9 mouse cellular contexts compared by ENCODE assay signal in the genomic region with DNA sequence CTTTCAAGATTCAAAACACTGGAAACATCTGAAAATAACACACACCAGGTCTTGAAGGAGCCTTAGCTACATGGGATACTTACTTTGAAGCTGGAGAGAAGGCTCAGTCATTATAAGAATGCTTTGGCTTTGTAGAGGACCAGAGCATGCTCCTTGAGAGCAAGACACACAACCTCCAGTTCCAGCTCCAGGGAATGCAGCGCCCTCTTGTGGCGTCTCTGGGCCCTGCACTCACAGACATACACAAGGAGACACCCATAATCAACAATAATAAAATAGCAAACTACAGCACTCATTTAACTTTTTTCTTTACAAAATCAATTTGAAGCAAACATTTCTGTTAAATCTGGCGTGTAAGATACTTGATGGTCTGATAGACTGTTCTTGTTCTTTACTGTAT.
A peak's percentile ranks its signal among the peaks of the same experiment; 100 is the strongest.
DNase-seq lines count a peak whose midpoint lies in the region; ATAC-seq and TF ChIP-seq lines count a peak whose summit lies in the region.
"Had no signal": no experiment of that assay in that cellular context is flagged by ENCODE, and none has a peak within 500 bp of the region (broad histone marks: within the 10 kb centered on the region; RNA-seq: fewer than 3 reads in every experiment).

No protein-coding gene starts in this region.

- H3K4me1 ChIP-seq in kidney, embryonic 14.5 days (ENCODE audit: control insufficient read depth, insufficient read depth, low read length): no peaks in the 10 kb centered on the region
- no peaks in the 10 kb centered on the region for H3K4me1 ChIP-seq in cortical plate, adult 2 months (ENCODE audit: control insufficient read depth, insufficient read depth, low read length)
- no peaks in the 10 kb centered on the region for H3K4me1 ChIP-seq in neural tube, embryonic 11.5 days (ENCODE audit: control insufficient read depth, insufficient read depth, low read length)
- no peaks in the 10 kb centered on the region for H3K4me1 ChIP-seq in midbrain, embryonic 14.5 days (ENCODE audit: control insufficient read depth, insufficient read depth, low read length)
- H3K4me1 ChIP-seq in hindbrain, embryonic 12.5 days: no peaks in the 10 kb centered on the region

- 58% methylated on average over 3 of the region's 3 CpGs for WGBS in kidney, embryonic 14.5 days
- WGBS in neural tube, embryonic 11.5 days: 56% methylated on average over 3 of the region's 3 CpGs
- 53% methylated on average over 3 of the region's 3 CpGs for WGBS in midbrain, embryonic 14.5 days
- 48% methylated on average over 3 of the region's 3 CpGs for WGBS in hindbrain, embryonic 12.5 days

- no peak overlapping the region for H3K27ac ChIP-seq in kidney, embryonic 14.5 days (ENCODE audit: low read depth, low read length)
- no peak overlapping the region for H3K27ac ChIP-seq in cortical plate, adult 2 months (ENCODE audit: insufficient read depth, low read length)
- H3K27ac ChIP-seq in neural tube, embryonic 11.5 days (ENCODE audit: low read depth, low read length): no peak overlapping the region
- H3K27ac ChIP-seq in midbrain, embryonic 14.5 days (replicated peaks; ENCODE audit: low read depth, low read length): no peak overlapping the region
- no peak overlapping the region for H3K27ac ChIP-seq in hindbrain, embryonic 12.5 days

- H3K9me3 ChIP-seq in kidney, embryonic 14.5 days (ENCODE audit: control insufficient read depth, low read length): no peaks in the 10 kb centered on the region
- no peaks in the 10 kb centered on the region for H3K9me3 ChIP-seq in neural tube, embryonic 11.5 days (ENCODE audit: control insufficient read depth, low read length)
- no peaks in the 10 kb centered on the region for H3K9me3 ChIP-seq in midbrain, embryonic 14.5 days (ENCODE audit: control insufficient read depth, low read length)
- no peaks in the 10 kb centered on the region for H3K9me3 ChIP-seq in hindbrain, embryonic 12.5 days (replicated peaks)

- H3K9ac ChIP-seq in kidney, embryonic 14.5 days (ENCODE audit: low read depth, low read length): no peak overlapping the region
- H3K9ac ChIP-seq in neural tube, embryonic 11.5 days (ENCODE audit: low read length): no peak overlapping the region
- no peak overlapping the region for H3K9ac ChIP-seq in midbrain, embryonic 14.5 days (replicated peaks; ENCODE audit: low read length)
- no peak overlapping the region for H3K9ac ChIP-seq in hindbrain, embryonic 12.5 days

- no peak for ATAC-seq in kidney, embryonic 14.5 days (ENCODE audit: low FRiP score, low TSS enrichment)
- no peak for ATAC-seq in neural tube, embryonic 11.5 days (ENCODE audit: insufficient read depth, low FRiP score, low TSS enrichment)
- ATAC-seq in midbrain, embryonic 14.5 days (ENCODE audit: low FRiP score, low TSS enrichment): no peak
- no peak for ATAC-seq in hindbrain, embryonic 12.5 days (ENCODE audit: low FRiP score)

- H3K36me3 ChIP-seq in kidney, embryonic 14.5 days (ENCODE audit: control insufficient read depth, insufficient read depth, low read length): no peaks in the 10 kb centered on the region
- H3K36me3 ChIP-seq in neural tube, embryonic 11.5 days (ENCODE audit: control insufficient read depth, insufficient read depth, low read length): no peaks in the 10 kb centered on the region
- H3K36me3 ChIP-seq in midbrain, embryonic 14.5 days (ENCODE audit: control insufficient read depth, insufficient read depth, low read length): no peaks in the 10 kb centered on the region
- H3K36me3 ChIP-seq in hindbrain, embryonic 12.5 days: no peaks in the 10 kb centered on the region

- peak; percentile 32; the same call in 1 of the 2 replicates for TF ChIP-seq CTCF in cortical plate, adult 2 months (IDR thresholded peaks at IDR 0.05; ENCODE audit: extremely low read depth, insufficient read depth, low read length)

- no peak for TF ChIP-seq POLR2A in cortical plate, adult 2 months (IDR thresholded peaks at IDR 0.05; ENCODE audit: extremely low read depth, insufficient read depth, low read length)

- H3K4me3 ChIP-seq in kidney, embryonic 14.5 days (ENCODE audit: low read length): no peak overlapping the region
- H3K4me3 ChIP-seq in cortical plate, adult 2 months (ENCODE audit: insufficient read depth, low read length): no peak overlapping the region
- H3K4me3 ChIP-seq in neural tube, embryonic 11.5 days (ENCODE audit: low read depth, low read length): no peak overlapping the region
- no peak overlapping the region for H3K4me3 ChIP-seq in midbrain, embryonic 14.5 days (replicated peaks; ENCODE audit: low read depth, low read length)
- H3K4me3 ChIP-seq in hindbrain, embryonic 12.5 days: no peak overlapping the region
- H3K4me3 ChIP-seq: erythroblast, embryonic 14.5 days had no signal

- peak; percentile 6 for DNase-seq in kidney, adult 11 months
- DNase-seq in 3T3-L1 (ENCODE audit: low read depth, low spot score): peak; percentile 9
- DNase-seq in A20 (ENCODE audit: low read depth, low spot score): peak; percentile 3
- peak; percentile 48 for DNase-seq in neural tube, embryonic 11.5 days (ENCODE audit: low spot score)
- DNase-seq in midbrain, embryonic 14.5 days: no peak

- H3K27me3 ChIP-seq in kidney, embryonic 14.5 days (ENCODE audit: control insufficient read depth, insufficient read depth, low read length): no peaks in the 10 kb centered on the region
- no peaks in the 10 kb centered on the region for H3K27me3 ChIP-seq in neural tube, embryonic 11.5 days (ENCODE audit: control insufficient read depth, insufficient read depth, low read length)
- no peaks in the 10 kb centered on the region for H3K27me3 ChIP-seq in midbrain, embryonic 14.5 days (ENCODE audit: control insufficient read depth, insufficient read depth, low read length)
- no peaks in the 10 kb centered on the region for H3K27me3 ChIP-seq in hindbrain, embryonic 12.5 days

- no peak overlapping the region for H3K4me2 ChIP-seq in kidney, embryonic 14.5 days (replicated peaks; ENCODE audit: low read depth, low read length)
- H3K4me2 ChIP-seq in neural tube, embryonic 11.5 days (ENCODE audit: low read depth): no peak overlapping the region
- H3K4me2 ChIP-seq in midbrain, embryonic 14.5 days (ENCODE audit: low read length): no peak overlapping the region
- no peak overlapping the region for H3K4me2 ChIP-seq in hindbrain, embryonic 12.5 days (replicated peaks)
